Mouse (Mus musculus) heart, postnatal 36 days (tissue): ENCODE results near the gene Cul7. TPM values are rescaled to one million over a fixed set of nuclear protein-coding genes. Genes with fewer than 3 reads are reported as not detected.

Experiments
- DNase-seq, 2 experiments: peaks; one replicate each; pipeline ENCODE4 v3.0.0; 2021 to 2022
- intact Hi-C: fragments of 180-260 bp; cut with DNase I; formaldehyde crosslinking; loops from one replicate; pipeline ENCODE4 v1.15.1; 2025
- total RNA-seq, 2 experiments: library from RNA; stranded (reverse); gene quantifications; 2 replicates each; pipeline ENCODE4 v1.2.3; 2021

The Cul7 gene
- total RNA-seq, 2 experiments from 2014 or later: 20.7 to 23.8 TPM

GRCm38 (mm10) chr17:46661981-46662380 lies 11.8 kb downstream of the Cul7 start:
- intact Hi-C loops: no loop called here
- no peak for DNase-seq

GRCm38 (mm10) chr17:46662730-46663129 lies 12.6 kb downstream of the Cul7 start:
- peak in 1 of 2 experiments; percentile 16 for DNase-seq
- intact Hi-C loops: no loop called here

GRCm38 (mm10) chr17:46667712-46668111 lies 17.6 kb downstream of the Cul7 start:
- intact Hi-C loops: no loop called here
- peak; percentile 26 to 31 for DNase-seq

GRCm38 (mm10) chr17:46669911-46670310 lies 19.8 kb downstream of the Cul7 start:
- intact Hi-C loops: no loop called here
- DNase-seq: no peak

- DNase-seq: peak; percentile 92
- intact Hi-C loops: loop anchor here (2.0 kb wide), 1 partner anchor 23 kb away; the partner anchor contains the start of gene Cul7
These were observed 23.9 kb downstream of the Cul7 start, which contains the start of gene Rrp36 for GRCm38 (mm10) chr17:46673850-46674529. Rrp36 (minus strand) TSS chr17:46674352.

GRCm38 (mm10) chr17:46674530-46675283 lies 24.6 kb downstream of the Cul7 start:
- DNase-seq: no peak
- intact Hi-C loops: loop anchor here (2.0 kb wide), 1 partner anchor 24 kb away; the partner anchor contains the start of gene Cul7

- intact Hi-C loops: no loop called here
- peak in 1 of 2 experiments; percentile 42 for DNase-seq
These were observed 28.3 kb downstream of the Cul7 start, which contains the start of gene Mea1 for GRCm38 (mm10) chr17:46678416-46678815. Mea1 (plus strand) TSS chr17:46678793.

GRCm38 (mm10) chr17:46678911-46679310 lies 28.8 kb downstream of the Cul7 start:
- peak in 1 of 2 experiments; percentile 34 for DNase-seq
- intact Hi-C loops: no loop called here

- peak in 1 of 2 experiments; percentile 57 for DNase-seq
- intact Hi-C loops: loop anchor here (2.0 to 10.0 kb wide), 3 partner anchors 31 to 325 kb away; no protein-coding TSS in a partner anchor
These were observed 30.0 kb downstream of the Cul7 start for GRCm38 (mm10) chr17:46679843-46680759.

- peak; percentile 94 to 95 for DNase-seq
- intact Hi-C loops: loop anchor here (2.0 to 10.0 kb wide), 3 partner anchors 32 to 324 kb away; no protein-coding TSS in a partner anchor
These were observed 30.7 kb downstream of the Cul7 start, which contains the start of gene Klhdc3 for GRCm38 (mm10) chr17:46680760-46681373. Klhdc3 (minus strand) TSS chr17:46680914.

- intact Hi-C loops: loop anchor here (2.0 to 10.0 kb wide), 3 partner anchors 31 to 323 kb away; no protein-coding TSS in a partner anchor
- no peak for DNase-seq
These were observed 31.5 kb downstream of the Cul7 start for GRCm38 (mm10) chr17:46681466-46682118.

- DNase-seq: no peak
- intact Hi-C loops: loop anchor here (10.0 kb wide), 1 partner anchor 322 kb away; no protein-coding TSS in a partner anchor
These were observed 32.7 kb downstream of the Cul7 start for GRCm38 (mm10) chr17:46682654-46683389.

GRCm38 (mm10) chr17:46685913-46686312 lies 35.8 kb downstream of the Cul7 start:
- intact Hi-C loops: loop anchor here (10.0 kb wide), 1 partner anchor 319 kb away; no protein-coding TSS in a partner anchor
- DNase-seq: no peak

- intact Hi-C loops: no loop called here
- DNase-seq: no peak
These were observed 40.5 kb downstream of the Cul7 start for GRCm38 (mm10) chr17:46690665-46691064.

GRCm38 (mm10) chr17:46691390-46691789 lies 41.3 kb downstream of the Cul7 start:
- DNase-seq: no peak
- intact Hi-C loops: no loop called here

- intact Hi-C loops: no loop called here
- DNase-seq: no peak
These were observed 44.5 kb downstream of the Cul7 start for GRCm38 (mm10) chr17:46694517-46695063.

- DNase-seq: no peak
- intact Hi-C loops: no loop called here
These were observed 48.4 kb downstream of the Cul7 start for GRCm38 (mm10) chr17:46698515-46698914.

- intact Hi-C loops: no loop called here
- DNase-seq: no peak
These were observed 49.1 kb downstream of the Cul7 start for GRCm38 (mm10) chr17:46699245-46699644.
